Comparison of ENCODE assay signal across 9 mouse cellular contexts in the genomic region with DNA sequence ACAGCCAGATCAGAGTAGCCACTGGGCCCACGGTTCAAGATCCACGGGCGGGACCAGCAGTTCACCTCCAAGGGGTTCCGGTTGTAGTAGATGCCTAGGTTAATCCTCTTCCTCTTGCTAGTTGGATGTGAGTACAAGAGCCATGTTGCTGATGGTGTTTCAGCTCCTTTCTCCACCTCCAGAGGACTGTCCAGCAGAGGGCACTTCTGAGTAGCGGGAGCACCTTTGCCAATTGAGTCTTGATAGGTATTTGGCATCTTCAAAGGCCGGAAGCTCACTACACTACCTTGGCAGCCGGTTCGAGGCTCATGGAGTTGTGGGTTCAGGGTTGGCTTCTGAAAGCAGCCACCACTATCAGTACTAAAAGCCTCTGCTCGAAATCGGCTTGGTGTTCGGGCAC. TPM values are rescaled to one million over a fixed set of nuclear protein-coding genes. Genes with fewer than 3 reads are reported as not detected.
DNase-seq lines count a peak whose midpoint lies in the region; ATAC-seq and TF ChIP-seq lines count a peak whose summit lies in the region.
"Had no signal": no experiment of that assay in that cellular context is flagged by ENCODE, and none has a peak within 500 bp of the region (broad histone marks: within the 10 kb centered on the region; RNA-seq: fewer than 3 reads in every experiment).

No protein-coding gene starts in this region.

- H3K9ac ChIP-seq in hindbrain, postnatal 0 days (replicated peaks; ENCODE audit: low read length) = no peak overlapping the region
- no peak overlapping the region for H3K9ac ChIP-seq in hindbrain, embryonic 16.5 days (ENCODE audit: low read depth, low read length)

- no peak for ATAC-seq in hindbrain, postnatal 0 days
- ATAC-seq in hindbrain, embryonic 16.5 days = no peak
- ATAC-seq in activated CD4-positive, CD25-positive, alpha-beta regulatory T cell, adult 4 months = peak; percentile 14
- ATAC-seq in megakaryocyte, adult 5-6 weeks (ENCODE audit: poor library complexity, severe bottlenecking) = no peak

- H3K36me3 ChIP-seq in hindbrain, postnatal 0 days (ENCODE audit: insufficient read depth, low read length) = no peaks in the 10 kb centered on the region
- H3K36me3 ChIP-seq in hindbrain, embryonic 16.5 days (ENCODE audit: control insufficient read depth, insufficient read depth, low read length) = no peaks in the 10 kb centered on the region

- TF ChIP-seq CTCF in hindbrain, postnatal 0 days (IDR thresholded peaks at IDR 0.05; ENCODE audit: low read depth) = peak; percentile 43

- no peaks in the 10 kb centered on the region for H3K4me1 ChIP-seq in hindbrain, postnatal 0 days (ENCODE audit: insufficient read depth, low read length)
- H3K4me1 ChIP-seq in hindbrain, embryonic 16.5 days (ENCODE audit: control insufficient read depth, insufficient read depth, low read depth, low read length) = no peaks in the 10 kb centered on the region

- WGBS in hindbrain, postnatal 0 days = 94% methylated on average over 11 of the region's 11 CpGs
- WGBS in hindbrain, embryonic 16.5 days = 91% methylated on average over 11 of the region's 11 CpGs

- DNase-seq in hindbrain, postnatal 0 days (ENCODE audit: low spot score) = no peak
- DNase-seq in CD4-positive helper T cell, adult 2 months (ENCODE audit: low read depth, low spot score) = peak; percentile 56
- DNase-seq in heart, postnatal 4 days = peak; percentile 55
- DNase-seq in retina, postnatal 1 day = peak; percentile 36
- DNase-seq in neural tube, embryonic 10.5 days (ENCODE audit: extremely low spot score, low spot score) = no peak

- H3K4me2 ChIP-seq in hindbrain, postnatal 0 days (ENCODE audit: low read depth, low read length) = no peak overlapping the region
- no peak overlapping the region for H3K4me2 ChIP-seq in hindbrain, embryonic 16.5 days (ENCODE audit: low read length)

- H3K27me3 ChIP-seq in hindbrain, postnatal 0 days (ENCODE audit: insufficient read depth, low read length) = no peaks in the 10 kb centered on the region
- no peaks in the 10 kb centered on the region for H3K27me3 ChIP-seq in hindbrain, embryonic 16.5 days (replicated peaks; ENCODE audit: control insufficient read depth, insufficient read depth, low read length)

- no peak overlapping the region for H3K27ac ChIP-seq in hindbrain, postnatal 0 days
- no peak overlapping the region for H3K27ac ChIP-seq in hindbrain, embryonic 16.5 days (ENCODE audit: low read depth, low read length)

- H3K9me3 ChIP-seq in hindbrain, postnatal 0 days (ENCODE audit: low read length) = no peaks in the 10 kb centered on the region
- H3K9me3 ChIP-seq in hindbrain, embryonic 16.5 days (ENCODE audit: control insufficient read depth, low read length) = no peaks in the 10 kb centered on the region

- H3K4me3 ChIP-seq in hindbrain, postnatal 0 days (ENCODE audit: low read length) = no peak overlapping the region
- no peak overlapping the region for H3K4me3 ChIP-seq in hindbrain, embryonic 16.5 days (ENCODE audit: low read length)

RNA-seq across cellular contexts. Expression of a gene that starts 14.8 kb away (rescaled TPM):
- total RNA-seq in hindbrain, postnatal 0 days (2014; rRNA removed) = 1.3 and 2.1 TPM in 2 replicates
- 1.6 and 2.1 TPM in 2 replicates for polyA plus RNA-seq in hindbrain, postnatal 0 days (2015; fragmentation: Nextera tagmentation; extraction: Ambion mirVana)
- polyA plus RNA-seq in hindbrain, embryonic 16.5 days (2015; fragmentation: Nextera tagmentation; extraction: Ambion mirVana) = 2.3 and 2.8 TPM in 2 replicates
- 10 to 100 TPM; 24.2 to 29.1 TPM for polyA plus RNA-seq in activated CD4-positive, CD25-positive, alpha-beta regulatory T cell, adult 4 months (2017; shearing (Covaris generic))
- total RNA-seq in heart, postnatal 4 days (2021) = 1 to 10 TPM; 3.1 to 3.6 TPM
- 0.22 and 1.4 TPM in 2 replicates for total RNA-seq in megakaryocyte, adult 5-6 weeks (2015)
- total RNA-seq in megakaryocyte, adult 5-6 weeks (2017) = 1.1 and 1.8 TPM in 2 replicates

RNA-seq across cellular contexts. Expression of a gene that starts 45.5 kb away (rescaled TPM):
- total RNA-seq in hindbrain, postnatal 0 days (2014; rRNA removed) = 1.7 and 2.6 TPM in 2 replicates
- polyA plus RNA-seq in hindbrain, postnatal 0 days (2015; fragmentation: Nextera tagmentation; extraction: Ambion mirVana) = 1.0 and 1.3 TPM in 2 replicates
- 0.81 and 1.2 TPM in 2 replicates for polyA plus RNA-seq in hindbrain, embryonic 16.5 days (2015; fragmentation: Nextera tagmentation; extraction: Ambion mirVana)
- under 1 TPM; 0.32 to 0.34 TPM for polyA plus RNA-seq in activated CD4-positive, CD25-positive, alpha-beta regulatory T cell, adult 4 months (2017; shearing (Covaris generic))
- under 1 TPM; 0.17 to 0.20 TPM for total RNA-seq in heart, postnatal 4 days (2021)
- 0.11 TPM in 1 of 2 replicates, not detected in the other for total RNA-seq in megakaryocyte, adult 5-6 weeks (2015)
- total RNA-seq in megakaryocyte, adult 5-6 weeks (2017) = not detected in 2 replicates

RNA-seq across cellular contexts. Expression of a gene that starts 49.9 kb away (rescaled TPM):
- total RNA-seq in hindbrain, postnatal 0 days (2014; rRNA removed) = 94.2 and 111 TPM in 2 replicates
- polyA plus RNA-seq in hindbrain, postnatal 0 days (2015; fragmentation: Nextera tagmentation; extraction: Ambion mirVana) = 258 and 293 TPM in 2 replicates
- 286 and 290 TPM in 2 replicates for polyA plus RNA-seq in hindbrain, embryonic 16.5 days (2015; fragmentation: Nextera tagmentation; extraction: Ambion mirVana)
- polyA plus RNA-seq in activated CD4-positive, CD25-positive, alpha-beta regulatory T cell, adult 4 months (2017; shearing (Covaris generic)) = 100 to 1,000 TPM; 511 to 516 TPM
- 10 to 100 TPM; 64.0 to 68.1 TPM for total RNA-seq in heart, postnatal 4 days (2021)
- 181 and 205 TPM in 2 replicates for total RNA-seq in megakaryocyte, adult 5-6 weeks (2015)
- 113 and 137 TPM in 2 replicates for total RNA-seq in megakaryocyte, adult 5-6 weeks (2017)

RNA-seq across cellular contexts. Expression of a gene that starts 50.1 kb away (rescaled TPM):
- not detected in 2 replicates for total RNA-seq in hindbrain, postnatal 0 days (2014; rRNA removed)
- polyA plus RNA-seq in hindbrain, postnatal 0 days (2015; fragmentation: Nextera tagmentation; extraction: Ambion mirVana) = not detected in 2 replicates
- polyA plus RNA-seq in hindbrain, embryonic 16.5 days (2015; fragmentation: Nextera tagmentation; extraction: Ambion mirVana) = not detected in 2 replicates
- polyA plus RNA-seq in activated CD4-positive, CD25-positive, alpha-beta regulatory T cell, adult 4 months (2017; shearing (Covaris generic)) = not detected
- not detected for total RNA-seq in heart, postnatal 4 days (2021)
- total RNA-seq in megakaryocyte, adult 5-6 weeks (2015) = not detected in 2 replicates
- total RNA-seq in megakaryocyte, adult 5-6 weeks (2017) = not detected in 2 replicates
- polyA plus RNA-seq: intestine, embryonic 14.5 days had no signal

Comparison
In these comparisons a context has a peak if more than half of its experiments do, and no peak if none do; other contexts are left out.
1. DNase-seq: peak in CD4-positive helper T cell, adult 2 months (single experiment), heart, postnatal 4 days (single experiment) and retina, postnatal 1 day (single experiment); none in hindbrain, postnatal 0 days (single experiment) and neural tube, embryonic 10.5 days (single experiment).